Mouse (Mus musculus): ENCODE results near the gene Gm17387.
A peak's percentile ranks its signal among the peaks of the same experiment; 100 is the strongest.

Gm17387 gene

DNA sequence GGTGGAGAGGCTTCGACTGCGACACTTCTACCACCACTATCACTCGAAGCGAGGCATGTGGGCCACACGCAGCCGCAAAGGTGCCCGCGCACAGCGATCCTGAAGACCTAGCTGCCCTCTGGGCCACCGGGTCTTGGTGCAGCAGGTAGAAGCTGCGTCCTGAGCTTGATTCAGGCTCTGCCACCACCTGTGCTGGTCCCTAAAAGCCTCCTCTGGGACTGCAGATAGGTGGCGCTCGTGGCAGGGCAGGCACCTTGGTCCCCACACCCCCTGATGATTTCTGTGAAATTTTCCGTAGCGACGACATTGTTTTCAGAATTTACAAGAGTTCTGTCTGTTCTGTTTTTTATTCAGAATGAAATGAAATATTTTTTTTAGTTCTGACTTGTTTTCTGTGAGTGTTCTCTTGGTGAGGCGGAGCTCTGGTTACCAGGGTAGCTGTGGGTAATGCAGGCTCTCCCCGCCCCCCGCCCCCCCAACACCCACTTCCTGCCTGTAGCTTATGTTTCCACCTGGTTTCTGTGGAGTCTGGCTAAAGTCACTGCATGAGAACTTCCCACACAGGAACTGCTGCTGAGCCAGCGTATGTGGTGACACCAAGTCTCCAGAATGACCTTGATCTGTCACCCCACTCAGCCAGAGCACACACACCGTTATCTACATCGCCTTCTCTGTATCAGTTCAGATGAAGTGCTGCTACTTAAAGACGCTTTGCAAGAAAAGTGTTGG is 43.2 kb downstream of the Gm17387 start:
- peak; percentile 65 to 77 for DNase-seq (ENCODE audit: low spot score in 2 of 2)

- DNase-seq (ENCODE audit: low spot score in 2 of 2): no peak
Observed at GRCm38 (mm10) chr7:141073782-141074181, 44.9 kb downstream of the Gm17387 start.

DNA sequence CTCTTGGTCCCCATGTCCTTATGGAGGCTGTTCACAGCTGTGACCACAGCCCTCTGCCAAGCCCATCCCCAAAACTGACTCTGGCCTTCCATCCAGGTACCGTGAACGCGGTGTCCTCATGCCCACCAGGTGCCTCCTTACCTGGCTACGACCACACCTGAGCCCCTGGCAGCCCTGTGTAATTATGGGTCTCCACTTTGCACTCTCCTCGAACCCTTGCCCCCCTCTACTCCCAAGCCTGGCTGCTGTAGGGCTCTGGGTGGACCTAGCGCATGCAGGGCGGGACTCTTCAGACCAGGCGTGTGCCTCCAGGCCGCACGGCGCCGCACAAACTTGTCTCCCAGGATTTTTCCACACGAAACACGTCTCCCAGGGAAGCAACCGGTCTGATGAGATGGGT is 48.9 kb downstream of the Gm17387 start, which contains the start of gene Pkp3:
TSS of gene Pkp3 (plus strand) at position 378 of the 400 bp plus-strand sequence.
- no peak for DNase-seq (ENCODE audit: low spot score in 2 of 2)

GRCm38 (mm10) chr7:141078876-141079275 is 49.9 kb downstream of the Gm17387 start:
- DNase-seq (ENCODE audit: low spot score in 2 of 2): no peak
